Mouse (Mus musculus): ENCODE results near the gene Dlg2.

Gene Dlg2

DNA sequence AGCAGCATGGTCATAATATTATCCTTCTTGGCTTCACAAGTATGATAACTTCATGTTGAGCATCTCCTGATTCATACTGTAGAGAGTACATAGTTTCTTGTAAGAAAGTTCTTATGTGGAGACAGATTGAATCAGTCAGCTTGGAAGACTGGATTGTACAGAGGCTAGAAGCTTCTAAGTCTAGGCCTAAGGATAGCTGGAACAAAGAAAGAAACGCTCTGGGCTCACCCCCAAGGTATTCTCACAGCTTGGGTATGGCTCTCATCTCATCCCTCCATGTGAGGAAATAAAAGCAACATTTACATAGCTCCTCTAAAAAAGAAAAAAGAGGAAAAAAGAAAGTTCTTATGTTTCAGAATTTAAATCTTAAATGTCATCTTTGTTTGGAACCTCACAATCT lies 1466.8 kb downstream of the Dlg2 start:
- DNase-seq: no peak

DNA sequence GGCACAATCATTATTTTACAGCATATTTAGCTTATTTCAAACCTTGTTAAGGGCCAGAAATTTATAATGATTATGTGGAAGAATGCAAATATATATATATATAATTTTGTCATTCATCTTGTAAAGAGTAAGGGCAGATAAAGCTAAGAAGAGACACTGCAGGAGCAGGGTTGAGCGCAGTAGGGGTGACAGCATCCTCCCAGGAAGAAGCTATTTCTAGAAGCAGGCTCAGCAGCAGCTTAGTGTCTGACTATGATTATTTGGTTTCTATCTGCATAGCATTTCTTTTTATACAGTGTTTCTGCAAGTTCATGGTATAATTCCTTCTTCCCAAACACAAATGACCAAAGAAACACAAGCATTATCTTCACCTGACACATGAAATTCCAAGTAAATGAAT lies 1479.1 kb downstream of the Dlg2 start:
- DNase-seq: no peak

DNA sequence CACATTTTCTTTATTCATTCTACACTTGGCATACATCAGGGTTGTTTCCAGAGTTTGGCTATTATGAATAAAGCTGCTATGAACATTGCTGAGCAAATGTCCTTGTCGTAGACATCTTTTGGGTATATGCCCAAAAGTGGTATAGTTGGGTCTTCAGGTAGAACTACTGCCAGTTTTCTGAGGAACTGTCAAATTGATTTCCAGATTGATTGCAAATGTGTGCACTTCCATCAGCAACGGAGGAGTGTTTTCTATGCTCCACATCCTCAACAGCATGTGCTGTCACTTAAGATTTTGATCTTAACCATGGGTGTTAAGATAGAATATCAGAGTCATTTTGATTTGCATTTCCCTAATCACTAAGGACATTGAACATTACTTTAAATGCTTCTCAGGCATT lies 1486.5 kb downstream of the Dlg2 start:
- DNase-seq: no peak

DNA sequence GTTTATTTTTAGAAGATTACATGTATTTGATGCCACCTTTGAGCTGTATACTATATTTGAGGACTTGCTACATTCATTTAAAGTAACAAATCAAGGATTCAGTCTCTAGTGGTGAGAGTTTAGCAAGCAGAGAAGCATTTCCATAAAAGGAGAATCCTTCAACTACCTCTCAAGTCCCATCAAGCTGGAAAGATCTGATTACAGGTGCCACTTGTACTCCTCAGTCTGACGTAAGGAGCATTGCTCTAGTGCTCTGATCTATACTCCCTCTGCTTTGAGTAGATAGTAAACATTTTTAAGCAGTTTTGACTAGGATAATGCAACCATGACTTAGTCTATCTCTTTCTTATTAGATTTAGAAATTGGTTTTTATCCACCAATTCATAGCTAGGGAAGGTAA lies 1496.5 kb downstream of the Dlg2 start:
- DNase-seq: no peak

DNA sequence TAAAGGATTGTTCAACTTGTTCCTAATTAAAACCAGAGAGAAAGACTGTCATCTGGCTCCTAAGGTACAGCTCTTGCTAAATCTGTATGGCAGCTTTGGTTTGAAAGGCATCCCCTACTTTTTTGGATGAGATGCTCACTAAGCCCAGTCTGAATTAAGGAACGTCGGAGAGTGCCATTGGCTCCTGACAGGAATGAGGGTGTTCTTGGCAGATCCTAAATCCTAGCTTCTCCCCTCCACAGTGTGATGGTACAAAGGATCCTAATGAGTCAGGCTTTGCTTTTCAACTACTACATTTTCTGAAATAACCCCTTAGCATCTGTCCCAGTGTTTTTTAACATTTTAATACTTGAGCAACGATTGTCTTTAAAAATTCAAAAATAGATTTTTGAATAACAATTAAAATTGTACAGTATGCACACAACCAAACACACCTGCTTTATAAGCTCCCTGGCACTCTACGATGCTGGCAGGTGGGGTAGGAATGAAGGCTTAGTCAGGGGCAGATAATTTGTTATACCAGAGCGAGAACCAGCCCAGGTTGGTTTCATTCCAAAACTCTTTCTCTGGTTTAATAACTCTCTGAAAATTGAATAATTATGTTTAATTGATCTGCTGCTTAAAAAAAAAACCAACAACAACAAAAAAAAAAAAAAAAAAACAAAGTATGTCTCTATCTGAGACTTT lies 1527.4 kb downstream of the Dlg2 start:
- no peak for DNase-seq

DNA sequence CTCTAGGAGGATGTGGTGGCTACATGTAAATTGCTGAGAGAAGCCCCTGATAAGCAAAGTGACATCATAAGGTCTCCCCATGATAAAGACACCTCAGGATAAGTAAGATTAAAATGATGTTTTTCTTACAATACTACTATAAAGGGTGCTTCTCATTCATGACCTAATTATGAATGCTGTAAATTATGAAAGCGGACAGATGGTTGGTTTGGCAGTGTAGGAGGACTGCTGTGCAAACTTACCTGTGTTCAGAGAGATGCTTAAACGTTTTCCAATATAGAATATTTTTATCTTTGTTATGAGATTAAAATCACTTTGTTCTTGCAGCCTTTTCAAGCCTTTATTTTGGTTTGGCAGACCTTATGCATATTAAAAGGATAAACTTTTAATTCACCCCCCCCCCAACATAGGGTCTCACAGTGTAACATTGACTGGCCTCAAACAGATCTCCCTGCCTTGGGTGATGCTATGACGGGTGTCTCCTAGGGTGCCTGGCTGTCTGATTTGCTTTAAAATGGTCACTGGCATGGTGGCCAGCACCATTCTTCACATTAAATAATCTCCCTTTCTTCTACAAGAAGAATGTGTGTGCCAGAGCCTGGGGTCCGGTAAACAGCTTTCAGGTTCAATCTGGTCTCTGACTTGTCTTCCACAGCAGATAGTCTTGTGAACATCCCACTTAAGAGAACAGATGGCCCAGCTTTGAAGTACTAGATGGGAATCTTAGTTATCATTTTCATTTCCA lies 1529.4 kb downstream of the Dlg2 start:
- DNase-seq: peak; percentile 4 to 20

DNA sequence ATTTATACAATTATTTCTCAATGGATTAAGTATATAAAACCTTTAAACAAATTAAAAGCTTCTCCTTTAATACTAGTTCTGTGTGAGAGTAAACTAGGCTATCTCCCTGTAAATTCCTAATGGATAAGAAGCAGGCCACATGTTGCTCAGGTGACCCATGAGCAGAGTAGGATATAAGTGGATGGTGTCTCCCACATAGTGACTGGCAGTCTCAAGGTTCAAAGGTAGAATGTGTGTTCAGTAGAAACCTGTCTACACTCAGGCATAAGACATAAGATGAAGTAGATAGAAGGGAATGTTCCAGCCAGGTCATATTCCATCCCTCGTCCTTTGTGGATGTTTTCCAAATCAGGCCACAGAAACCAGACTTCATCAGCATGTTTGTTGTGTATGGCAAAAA lies 1532.2 kb downstream of the Dlg2 start:
- DNase-seq: no peak

DNA sequence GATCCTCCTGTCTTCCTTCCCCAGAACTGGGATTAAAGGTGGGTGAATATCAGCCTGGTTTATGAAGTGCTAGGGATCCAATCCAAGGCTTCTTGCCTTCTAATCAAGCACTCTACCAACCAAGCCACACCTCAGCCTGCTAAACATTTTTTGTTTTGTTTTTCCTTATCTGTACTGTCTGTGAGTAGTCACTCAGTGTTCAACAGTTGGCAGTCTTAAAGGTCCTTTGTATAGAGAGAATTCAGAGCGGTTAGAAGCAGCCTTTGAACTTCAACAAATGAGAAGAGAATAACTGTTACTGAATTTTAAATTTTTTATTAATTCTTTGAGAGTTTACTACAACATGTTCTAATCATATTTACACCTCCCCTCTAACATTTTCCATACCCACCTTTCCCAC lies 1548.5 kb downstream of the Dlg2 start:
- DNase-seq: no peak

DNA sequence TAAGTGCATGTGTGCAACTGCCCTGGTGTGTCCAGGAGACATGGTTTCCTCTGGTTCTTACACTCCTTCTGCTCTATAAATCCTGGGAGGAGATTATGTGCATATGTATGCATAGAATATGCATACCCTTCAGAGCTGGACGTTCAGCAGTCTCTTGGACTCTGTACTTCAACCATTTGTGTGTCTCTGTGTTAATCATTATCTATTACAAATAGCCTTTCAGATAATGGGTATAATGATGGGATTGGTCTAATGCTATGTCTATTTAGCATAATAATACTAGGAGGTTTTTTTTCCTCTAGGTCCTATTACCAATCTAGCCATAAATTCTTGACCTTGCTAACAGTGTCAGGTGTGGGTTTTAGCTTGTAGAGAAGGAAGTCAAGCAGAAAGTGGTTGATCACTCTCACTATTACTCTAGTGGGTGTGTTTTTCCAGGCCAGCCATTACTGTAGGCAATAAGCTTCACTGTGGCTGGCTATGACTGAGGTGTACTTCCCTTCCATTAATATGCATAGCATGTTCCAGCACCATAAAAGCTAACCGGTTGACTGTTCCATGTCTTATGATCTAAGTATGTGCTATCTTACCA lies 1549.1 kb downstream of the Dlg2 start:
- DNase-seq: no peak

DNA sequence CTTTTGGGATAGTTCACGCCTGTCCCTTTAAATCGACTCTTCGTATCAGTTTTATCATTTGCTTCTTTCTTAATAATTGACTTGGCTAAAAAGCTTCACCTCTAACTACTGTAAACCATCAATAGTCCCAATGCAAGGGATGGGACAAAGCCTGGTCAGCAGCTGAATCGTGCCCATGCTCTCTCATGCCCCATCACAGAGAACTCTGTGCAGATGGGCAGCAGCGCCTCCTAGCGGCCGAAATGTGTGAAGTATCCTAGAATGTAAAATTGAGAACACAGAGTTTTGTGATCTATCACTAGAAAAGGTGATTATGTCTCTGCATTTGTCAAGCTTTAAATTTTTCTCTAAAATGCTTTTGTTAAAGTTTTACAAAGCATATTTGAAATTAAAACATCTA lies 1550.6 kb downstream of the Dlg2 start:
- peak; percentile 70 to 77 for DNase-seq

DNA sequence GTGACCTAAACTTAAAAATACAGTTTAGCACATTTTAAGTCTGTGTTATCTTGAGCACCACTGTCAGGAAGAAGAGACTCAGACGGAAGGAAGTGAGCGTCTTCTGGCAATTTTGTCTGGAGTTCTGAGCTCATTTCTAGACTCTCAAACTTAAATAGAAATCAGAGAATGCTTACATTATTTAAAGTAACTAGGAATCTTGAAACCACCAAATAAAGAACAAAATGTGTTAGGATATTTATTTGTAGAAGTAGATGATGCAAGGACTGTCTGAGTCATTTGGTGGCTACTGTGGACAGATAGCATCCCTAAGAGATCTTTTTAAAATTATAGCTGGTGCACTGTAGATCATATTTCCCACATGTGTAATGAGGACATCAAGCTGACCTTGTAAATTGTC lies 1557.8 kb downstream of the Dlg2 start:
- DNase-seq: no peak

DNA sequence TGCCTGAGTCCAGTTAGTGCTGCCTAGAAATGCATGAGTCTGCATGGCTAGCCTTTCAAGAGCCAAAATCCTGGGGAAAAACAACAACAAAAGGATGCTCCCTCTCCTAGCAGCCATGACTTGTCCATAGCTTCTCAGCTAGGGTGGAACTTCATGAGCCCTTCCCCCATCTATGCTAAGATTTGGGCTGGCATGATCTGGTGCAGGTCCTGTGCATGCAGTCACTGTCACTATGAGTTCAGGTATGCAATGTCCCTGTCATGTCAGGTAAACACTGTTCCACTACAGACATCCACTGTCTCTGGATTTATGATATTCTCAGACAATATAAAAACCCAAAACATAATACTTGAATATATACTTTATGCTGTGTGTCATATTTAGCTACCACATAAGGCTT lies 1563.7 kb downstream of the Dlg2 start:
- DNase-seq: no peak

DNA sequence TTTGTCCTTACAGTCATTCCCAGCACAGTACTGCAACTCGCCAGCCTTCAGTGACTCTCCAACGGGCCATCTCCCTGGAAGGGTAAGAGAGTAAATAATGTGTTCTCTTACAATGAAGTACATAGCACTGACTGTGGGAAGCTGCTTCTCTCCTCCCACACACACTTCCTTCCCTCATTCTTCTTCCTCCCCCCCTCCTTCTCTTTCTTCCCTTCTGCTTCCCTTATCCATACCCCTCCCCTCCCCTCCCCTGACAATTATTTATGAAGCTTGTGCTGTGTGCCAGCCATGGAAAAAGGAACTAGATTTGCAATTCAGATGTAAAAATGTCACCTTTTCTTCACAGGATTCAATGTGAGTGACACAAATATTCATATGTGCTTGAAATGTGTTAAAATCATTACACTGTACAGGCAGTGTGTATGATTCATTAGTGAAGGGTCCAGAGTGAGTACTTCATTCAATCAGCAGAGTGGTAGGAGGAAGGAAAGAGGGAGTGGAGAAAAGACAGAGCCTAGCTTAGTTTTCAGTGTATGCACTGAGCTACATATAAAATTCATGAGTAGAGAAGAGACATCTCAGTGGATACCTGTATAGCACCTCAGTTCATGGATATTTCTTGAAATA lies 1564.4 kb downstream of the Dlg2 start:
- DNase-seq: no peak

DNA sequence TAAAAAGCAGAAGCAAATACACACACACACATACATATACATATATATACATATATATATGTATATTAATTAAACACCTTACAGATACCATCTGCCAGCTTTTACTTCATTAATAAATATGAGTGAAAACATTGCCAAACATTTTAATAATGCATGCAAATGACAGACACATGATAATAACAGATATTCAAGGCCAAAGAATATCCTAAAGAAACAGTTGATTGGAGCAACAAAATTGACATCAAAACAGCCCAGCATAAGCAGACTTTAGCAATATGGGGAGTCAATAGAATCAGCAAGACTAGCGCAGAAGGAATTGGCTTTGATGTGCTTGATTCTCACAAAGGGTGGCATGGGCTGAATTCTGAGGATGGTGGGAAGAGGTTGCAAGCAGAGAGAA lies 1568.5 kb downstream of the Dlg2 start:
- DNase-seq: no peak

DNA sequence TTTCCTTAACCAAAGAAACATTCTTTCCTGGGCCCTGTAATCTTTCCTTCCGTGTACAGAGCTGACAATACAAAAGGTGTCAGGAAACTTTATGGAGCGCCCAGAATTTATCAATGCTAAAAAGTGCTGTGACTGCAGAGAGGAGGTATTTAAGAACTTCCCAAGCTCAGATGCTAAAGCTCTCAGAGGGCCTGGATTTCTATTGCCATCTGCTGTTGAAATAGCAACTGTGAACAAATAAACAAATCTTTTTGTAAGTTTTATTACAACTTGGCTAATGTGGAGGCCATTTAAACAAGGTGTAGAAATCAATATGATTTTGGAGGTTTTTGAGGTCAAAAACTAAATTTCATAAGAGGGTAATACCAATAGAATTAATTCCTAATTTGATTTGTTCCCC lies 1570.8 kb downstream of the Dlg2 start:
- DNase-seq: no peak

DNA sequence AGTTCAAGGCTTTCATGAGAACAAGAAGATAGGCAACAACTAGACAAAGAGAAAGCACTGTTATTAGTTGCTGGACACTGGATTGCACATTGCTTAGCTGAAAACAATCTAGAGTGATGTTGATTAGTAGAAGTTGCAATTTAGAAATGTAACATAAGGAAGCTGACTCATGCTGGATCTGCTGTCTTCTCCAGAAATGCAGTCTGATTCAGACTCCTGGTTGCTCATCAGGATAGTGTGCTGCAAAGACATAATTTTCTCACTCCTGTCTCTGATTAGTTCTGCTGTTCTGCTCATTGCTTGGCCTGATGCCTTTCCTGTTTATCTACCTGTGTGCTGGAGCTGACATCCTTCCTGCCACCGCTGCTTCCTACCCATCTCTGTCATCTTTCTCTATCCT lies 1572.4 kb downstream of the Dlg2 start:
- DNase-seq: no peak

DNA sequence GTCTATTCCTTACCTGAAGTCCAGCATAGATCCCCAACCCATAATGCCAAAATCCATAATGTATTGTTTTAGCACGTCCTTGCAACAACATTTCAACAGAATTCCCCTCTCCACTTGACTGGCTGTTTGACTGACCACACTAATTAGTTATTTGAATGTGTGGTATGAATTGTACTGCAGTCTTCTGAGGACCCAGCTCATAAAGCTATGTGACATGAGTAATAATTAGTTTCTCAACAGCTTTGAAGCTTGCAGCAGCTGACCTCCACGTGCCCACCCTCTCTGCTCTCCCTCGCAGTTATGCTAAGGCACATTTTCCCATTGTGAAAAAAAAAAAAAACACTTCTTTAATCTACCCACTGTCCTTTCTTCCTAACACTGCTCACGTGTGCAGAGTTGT lies 1590.4 kb downstream of the Dlg2 start:
- no peak for DNase-seq

DNA sequence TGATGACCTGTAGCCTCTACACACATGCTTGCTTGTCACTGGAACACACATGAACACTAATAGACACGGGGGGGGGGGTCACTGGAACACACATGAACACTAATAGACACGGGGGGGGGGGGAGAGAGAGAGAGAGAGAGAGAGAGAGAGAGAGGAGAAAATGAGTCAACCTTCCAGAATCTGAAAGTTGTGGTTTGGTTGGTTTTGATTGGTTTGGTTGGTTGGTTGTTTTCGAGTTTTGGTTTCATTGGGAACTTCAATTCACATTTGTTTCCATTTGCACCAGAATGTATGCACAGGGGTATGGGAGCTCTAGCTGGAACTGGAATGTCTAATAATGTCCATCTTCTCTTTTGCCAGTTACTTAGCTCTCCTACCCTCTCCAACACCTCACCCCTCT lies 1611.0 kb downstream of the Dlg2 start:
- no peak for DNase-seq

DNA sequence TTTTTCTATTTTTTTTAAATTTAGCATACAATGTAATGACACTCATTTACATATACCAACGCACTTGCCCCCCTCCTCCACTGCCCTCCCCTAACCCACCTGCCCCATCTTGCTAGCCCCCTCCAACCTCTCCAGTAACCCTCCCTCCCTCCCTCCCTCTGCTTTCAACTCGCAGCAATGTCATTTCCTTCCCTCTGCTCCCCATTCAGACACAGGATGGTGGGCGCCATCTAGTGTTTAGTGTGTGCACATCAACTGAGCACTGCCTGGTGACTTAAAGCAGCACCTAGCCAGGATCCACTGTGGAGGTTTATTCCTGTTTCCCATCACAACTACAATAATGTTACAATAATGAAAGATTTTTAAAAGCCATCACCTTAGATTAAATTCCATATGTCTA lies 1617.4 kb downstream of the Dlg2 start:
- peak; percentile 60 to 69 for DNase-seq

DNA sequence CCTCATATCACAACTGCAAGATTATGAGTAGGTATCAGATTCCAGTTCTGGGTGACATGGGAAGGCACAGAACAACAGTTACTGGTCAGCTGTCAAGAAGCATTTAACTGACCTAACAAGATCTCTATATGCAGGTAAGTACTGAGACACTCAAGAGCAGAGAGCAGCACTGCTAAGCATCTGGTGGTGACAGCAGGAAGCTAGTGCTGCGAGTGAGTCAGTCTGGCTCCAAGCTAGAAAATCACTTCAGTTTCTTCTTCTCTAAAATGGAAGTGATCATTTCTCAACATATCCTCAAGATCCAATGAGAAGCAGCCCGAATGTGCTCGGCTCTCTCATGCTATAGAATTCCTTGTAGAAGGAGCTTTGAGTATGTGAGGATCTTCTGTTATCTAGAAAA lies 1618.7 kb downstream of the Dlg2 start:
- no peak for DNase-seq

DNA sequence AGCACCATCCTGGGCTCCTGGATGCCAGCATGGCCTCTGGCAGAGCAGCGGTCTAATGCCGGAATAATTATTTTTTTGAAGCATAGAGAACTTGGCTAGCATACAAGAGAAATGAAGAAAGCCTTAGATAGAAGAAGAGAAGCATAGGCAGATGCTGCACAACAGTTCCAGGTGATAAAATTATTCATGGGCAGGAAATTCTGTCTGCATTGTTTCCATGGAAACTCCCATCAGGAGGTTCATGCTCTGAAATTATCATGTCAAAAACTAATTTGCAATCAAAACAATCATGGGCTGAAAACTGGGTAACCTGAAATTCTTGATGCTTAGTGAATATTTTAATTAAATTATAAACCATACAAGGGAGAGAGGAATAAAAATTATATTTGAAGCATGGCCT lies 1624.4 kb downstream of the Dlg2 start:
- no peak for DNase-seq

DNA sequence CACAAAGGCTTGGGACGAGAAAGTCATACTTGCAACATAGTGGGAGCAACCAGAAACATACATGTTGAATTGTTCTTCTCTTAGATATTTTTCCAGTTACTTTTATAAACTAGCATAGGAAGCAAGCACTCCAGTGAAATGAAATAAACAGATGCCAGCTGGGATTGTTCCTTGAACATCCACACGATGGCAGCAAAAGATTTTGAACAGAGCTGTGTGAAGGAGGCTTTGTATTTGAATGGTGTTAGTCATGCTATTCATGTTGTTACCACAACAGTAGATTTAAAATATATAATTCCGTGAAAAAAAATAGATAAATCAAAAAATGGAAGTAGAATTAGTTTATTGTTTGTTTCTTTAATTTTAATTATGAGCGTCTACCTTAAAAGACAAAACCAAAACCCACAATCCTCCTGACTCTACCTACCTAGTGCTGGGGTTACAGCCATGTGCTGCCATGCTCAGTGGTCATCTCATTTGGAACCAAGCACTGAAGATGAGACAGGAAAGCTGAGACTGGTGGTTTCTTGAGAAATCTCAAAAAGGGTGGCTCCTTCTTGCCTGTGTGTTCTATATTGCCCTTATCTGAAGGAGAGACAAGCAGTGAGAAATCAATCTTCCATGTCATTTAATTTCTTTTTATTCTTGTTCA lies 1626.5 kb downstream of the Dlg2 start:
- peak; percentile 60 to 77 for DNase-seq

DNA sequence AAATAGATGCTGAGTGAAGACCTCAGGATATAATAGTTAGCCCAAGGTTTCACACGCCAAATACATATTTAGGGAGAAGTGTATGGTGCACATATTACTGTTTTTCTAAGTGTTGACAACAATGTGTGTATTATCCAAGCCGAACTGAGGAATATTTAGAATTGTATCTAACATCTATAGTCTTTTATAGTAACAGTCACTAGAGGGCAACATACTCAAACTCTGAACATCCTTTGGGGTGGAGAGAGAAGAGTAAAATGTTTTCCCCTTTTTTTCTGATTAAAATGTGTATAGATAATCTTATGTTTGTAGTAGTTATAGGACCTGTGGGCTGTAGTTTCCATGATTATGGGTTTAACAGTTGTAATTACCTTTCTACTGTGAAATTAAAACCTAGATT lies 1629.0 kb downstream of the Dlg2 start:
- DNase-seq: no peak

Data from cerebellum, postnatal 36 days (tissue).